Mouse (Mus musculus): Measurements from ENCODE around the gene Twnk.

- TF ChIP-seq CTCF (IDR thresholded peaks at IDR 0.05; ENCODE audit: low read depth) (no peak), EP300 (optimal IDR thresholded peaks at IDR 0.05) (no peak)
Observed at GRCm38 (mm10) chr19:45045236-45045635, 39.8 kb downstream of the Twnk start.
